Mouse (Mus musculus): ENCODE measurements around the gene Ppox. TPM values are rescaled to one million over a fixed set of nuclear protein-coding genes. Genes with fewer than 3 reads are reported as not detected.

Gene Ppox
- polyA plus RNA-seq (2014; fragmentation: Illumina TruSeq; extraction: RNeasy Lipid Tissue Mini Kit (QIAGEN cat#74804); ENCODE audit: low read depth, low replicate concordance) = 10.9 TPM

GRCm38 (mm10) chr1:171280916-171281527 is at the start of gene Ppox:
Ppox (minus strand) TSS chr1:171281186.

DNA sequence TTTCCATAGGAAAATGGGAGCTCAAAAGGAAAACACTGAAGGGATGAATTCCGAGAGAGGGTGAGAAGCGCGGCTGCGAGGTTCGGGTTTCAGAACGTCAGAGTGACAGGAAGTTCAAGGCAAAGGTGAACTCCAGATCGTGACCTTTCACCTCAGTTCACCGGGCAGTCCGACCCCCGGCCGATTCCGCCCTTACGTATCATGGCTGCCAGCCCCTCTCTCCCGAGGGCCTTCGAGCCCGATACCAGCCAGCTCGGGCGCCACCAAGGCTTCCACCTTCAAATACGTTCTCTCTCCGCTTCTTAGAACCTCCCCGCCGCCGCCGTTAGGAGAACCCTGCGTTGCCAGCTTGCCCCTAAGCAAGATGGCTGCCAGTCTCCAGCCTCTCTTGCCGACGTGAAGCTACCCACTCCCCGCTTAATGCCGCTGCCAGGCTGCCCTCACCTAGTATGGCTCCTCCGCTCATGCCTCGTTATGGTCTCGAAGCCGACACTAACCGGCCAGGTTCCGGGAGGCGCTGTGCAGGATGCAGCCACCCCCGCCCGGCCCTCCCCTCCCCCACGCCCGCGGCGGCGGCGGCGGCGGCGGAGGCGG is 48.0 kb upstream of the Ppox start, which contains the start of gene Dedd:
Dedd (plus strand) TSS at position 307 of the 594 bp plus-strand sequence.

DNA sequence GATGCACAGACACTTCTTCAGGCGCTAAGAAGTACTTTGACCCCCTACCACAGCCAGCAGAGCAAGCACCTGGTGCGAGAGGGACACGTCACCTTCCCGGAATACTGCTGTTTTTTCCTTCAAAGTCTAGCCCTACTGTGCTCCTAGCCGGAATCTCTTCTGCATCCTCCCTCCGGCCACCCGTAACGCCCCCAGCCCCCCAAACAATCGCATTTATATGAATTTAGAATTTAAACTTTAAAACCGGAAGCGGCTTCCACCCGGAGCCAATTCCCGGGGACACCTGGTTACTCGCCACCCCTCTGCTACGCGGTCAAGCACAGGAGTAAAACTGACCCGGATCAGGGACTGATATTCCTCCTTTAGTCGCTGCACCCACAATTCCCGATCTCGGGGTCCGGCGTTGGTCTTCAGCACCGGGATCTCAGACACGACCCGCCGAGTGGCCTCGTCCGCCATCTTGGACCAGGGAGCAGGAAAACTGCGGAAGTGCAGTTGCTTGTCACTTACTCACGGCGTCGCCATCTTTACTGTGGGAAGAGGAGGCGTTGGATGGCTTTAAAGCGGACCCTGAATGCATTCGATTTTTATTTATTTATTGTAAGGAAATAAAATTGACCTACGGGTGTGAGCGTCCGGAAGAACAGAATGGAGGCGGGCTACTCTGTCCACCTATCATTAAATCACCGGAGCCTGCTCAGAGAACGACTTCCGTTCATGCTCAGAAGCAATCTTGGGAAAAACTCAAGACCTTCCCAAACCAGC is 13.5 kb upstream of the Ppox start, which contains the start of gene Ufc1:
Ufc1 (minus strand) TSS at position 727 of the 765 bp plus-strand sequence.

GRCm38 (mm10) chr1:171287136-171288081 is 6.4 kb upstream of the Ppox start, which contains the start of gene Usp21:
Usp21 (minus strand) TSS chr1:171287991.

DNA sequence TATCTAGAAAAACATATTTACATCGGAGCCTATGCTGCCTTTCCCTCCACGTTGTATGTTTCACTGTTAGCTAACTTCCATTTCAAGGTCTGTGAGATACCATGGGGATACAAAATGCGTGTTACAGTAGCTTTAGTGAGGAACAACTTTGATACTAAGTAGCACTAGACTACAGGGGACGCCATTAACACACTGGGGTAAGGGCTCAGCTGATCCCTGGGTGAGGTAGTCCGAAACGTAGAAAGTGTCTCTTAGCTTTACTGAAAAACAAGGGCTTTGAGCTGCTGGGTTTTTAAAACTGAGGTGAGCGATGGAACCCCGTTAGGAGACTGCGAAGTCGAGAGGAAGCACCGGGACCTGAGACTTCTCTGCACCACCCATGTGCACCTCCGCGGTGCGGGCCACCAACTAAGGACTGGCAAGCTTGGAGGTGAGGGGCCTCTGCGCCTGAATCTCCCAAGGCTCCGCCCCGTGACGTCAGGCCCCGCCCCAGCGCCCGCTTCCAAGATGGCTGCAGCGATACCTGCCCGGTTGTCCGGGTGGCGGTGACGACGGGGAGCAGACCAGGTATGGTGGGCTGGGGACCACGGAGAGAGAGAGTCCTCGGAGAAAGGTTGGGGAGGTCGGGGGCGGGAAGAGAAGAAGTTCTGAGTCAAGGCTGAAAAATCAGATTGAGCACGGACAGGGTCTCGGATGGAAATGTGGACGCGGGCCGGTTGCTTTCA is 11.0 kb downstream of the Ppox start, which contains the start of gene B4galt3:
B4galt3 (plus strand) TSS at position 481 of the 725 bp plus-strand sequence.

DNA sequence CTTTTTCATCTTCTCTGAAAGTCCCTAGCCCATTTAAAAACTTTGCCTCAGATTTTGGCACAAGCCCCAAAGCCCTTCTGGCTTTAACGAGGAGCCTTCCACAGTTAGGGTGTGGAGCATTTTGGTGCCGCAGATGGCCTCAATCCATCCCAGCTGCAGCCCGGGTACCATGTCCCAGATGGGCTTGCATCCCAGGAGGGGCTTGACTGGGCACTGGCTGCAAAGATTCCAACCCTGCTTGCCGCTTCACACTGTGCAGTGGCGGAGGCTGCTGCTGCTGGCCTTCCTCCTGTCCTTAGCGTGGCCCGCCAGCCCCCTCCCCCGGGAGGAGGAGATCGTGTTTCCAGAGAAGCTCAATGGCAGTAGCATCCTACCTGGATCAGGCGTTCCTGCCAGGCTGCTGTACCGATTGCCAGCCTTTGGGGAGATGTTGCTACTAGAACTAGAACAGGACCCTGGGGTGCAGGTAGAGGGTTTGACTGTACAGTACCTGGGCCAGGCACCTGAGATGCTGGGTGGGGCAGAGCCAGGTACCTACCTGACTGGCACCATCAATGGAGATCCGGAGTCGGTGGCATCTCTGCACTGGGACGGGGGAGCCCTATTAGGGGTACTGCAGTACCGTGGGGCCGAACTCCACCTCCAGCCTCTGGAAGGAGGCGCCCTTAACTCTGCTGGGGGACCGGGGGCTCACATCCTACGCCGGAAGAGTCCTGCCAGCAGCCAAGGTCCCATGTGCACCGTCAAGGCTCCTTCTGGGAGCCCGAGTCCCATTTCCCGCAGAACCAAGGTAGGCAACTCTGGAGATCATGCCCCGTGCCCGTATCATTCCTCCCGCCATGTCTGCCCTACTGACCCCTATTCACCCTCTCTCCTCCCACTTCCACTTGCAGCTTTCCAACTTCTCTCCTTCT is 30.0 kb downstream of the Ppox start, which contains the start of gene Ndufs2:
Ndufs2 (minus strand) TSS at position 709 of the 914 bp plus-strand sequence.

GRCm38 (mm10) chr1:171249913-171250600 is 30.9 kb downstream of the Ppox start, which contains the start of gene Adamts4:
Adamts4 (plus strand) TSS chr1:171250421.

DNA sequence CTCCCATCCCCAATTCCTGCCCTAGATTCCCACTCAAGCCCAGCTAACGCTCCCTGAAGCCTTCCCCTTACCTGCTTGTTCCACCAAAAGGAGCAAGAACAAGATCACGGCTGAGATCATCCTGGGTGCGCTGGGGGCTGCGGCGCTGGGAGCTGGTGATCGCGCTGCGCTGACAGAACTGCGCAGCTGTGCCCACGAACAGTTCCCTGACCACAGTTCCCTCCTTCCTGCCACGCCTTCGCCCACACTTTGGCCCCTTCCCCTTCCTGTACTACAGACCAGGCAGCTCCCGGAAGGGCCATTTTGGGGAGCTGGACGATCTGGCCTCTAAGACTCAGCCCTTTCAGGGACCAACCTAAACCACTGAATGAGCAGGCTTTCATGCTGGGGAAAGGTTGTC is 46.9 kb downstream of the Ppox start, which contains the start of gene Fcer1g:
Fcer1g (minus strand) TSS at position 240 of the 400 bp plus-strand sequence.

Other genes with a start within 250 kb of the Ppox start
- gene Fcgr3, start 216.3 kb downstream of the Ppox start, polyA plus RNA-seq (2014; fragmentation: Illumina TruSeq; extraction: RNeasy Lipid Tissue Mini Kit (QIAGEN cat#74804); ENCODE audit: low read depth, low replicate concordance) = 10.6 TPM
- gene Cfap126, start 167.3 kb downstream of the Ppox start, polyA plus RNA-seq (2014; fragmentation: Illumina TruSeq; extraction: RNeasy Lipid Tissue Mini Kit (QIAGEN cat#74804); ENCODE audit: low read depth, low replicate concordance) = 1.3 TPM
- gene Sdhc, start 130.6 kb downstream of the Ppox start, polyA plus RNA-seq (2014; fragmentation: Illumina TruSeq; extraction: RNeasy Lipid Tissue Mini Kit (QIAGEN cat#74804); ENCODE audit: low read depth, low replicate concordance) = 44.4 TPM
- gene Mpz, start 130.5 kb downstream of the Ppox start, polyA plus RNA-seq (2014; fragmentation: Illumina TruSeq; extraction: RNeasy Lipid Tissue Mini Kit (QIAGEN cat#74804); ENCODE audit: low read depth, low replicate concordance) = not detected
- gene Pcp4l1, start 84.9 kb downstream of the Ppox start, polyA plus RNA-seq (2014; fragmentation: Illumina TruSeq; extraction: RNeasy Lipid Tissue Mini Kit (QIAGEN cat#74804); ENCODE audit: low read depth, low replicate concordance) = 36.1 TPM
- gene Nr1i3, start 67.2 kb downstream of the Ppox start, polyA plus RNA-seq (2014; fragmentation: Illumina TruSeq; extraction: RNeasy Lipid Tissue Mini Kit (QIAGEN cat#74804); ENCODE audit: low read depth, low replicate concordance) = 1.4 TPM
- gene Tomm40l, start 58.7 kb downstream of the Ppox start, polyA plus RNA-seq (2014; fragmentation: Illumina TruSeq; extraction: RNeasy Lipid Tissue Mini Kit (QIAGEN cat#74804); ENCODE audit: low read depth, low replicate concordance) = 6.9 TPM
- gene Apoa2, start 56.1 kb downstream of the Ppox start, polyA plus RNA-seq (2014; fragmentation: Illumina TruSeq; extraction: RNeasy Lipid Tissue Mini Kit (QIAGEN cat#74804); ENCODE audit: low read depth, low replicate concordance) = not detected
- gene Fcer1g, start 46.8 kb downstream of the Ppox start, polyA plus RNA-seq (2014; fragmentation: Illumina TruSeq; extraction: RNeasy Lipid Tissue Mini Kit (QIAGEN cat#74804); ENCODE audit: low read depth, low replicate concordance) = 23.4 TPM
- gene Adamts4, start 30.8 kb downstream of the Ppox start, polyA plus RNA-seq (2014; fragmentation: Illumina TruSeq; extraction: RNeasy Lipid Tissue Mini Kit (QIAGEN cat#74804); ENCODE audit: low read depth, low replicate concordance) = 2.6 TPM
- 59.0 TPM for gene Ndufs2, start 29.8 kb downstream of the Ppox start, polyA plus RNA-seq (2014; fragmentation: Illumina TruSeq; extraction: RNeasy Lipid Tissue Mini Kit (QIAGEN cat#74804); ENCODE audit: low read depth, low replicate concordance)
- 10.8 TPM for gene B4galt3, start 10.9 kb downstream of the Ppox start, polyA plus RNA-seq (2014; fragmentation: Illumina TruSeq; extraction: RNeasy Lipid Tissue Mini Kit (QIAGEN cat#74804); ENCODE audit: low read depth, low replicate concordance)
- 15.5 TPM for gene Usp21, start 6.8 kb upstream of the Ppox start, polyA plus RNA-seq (2014; fragmentation: Illumina TruSeq; extraction: RNeasy Lipid Tissue Mini Kit (QIAGEN cat#74804); ENCODE audit: low read depth, low replicate concordance)
- 84.2 TPM for gene Ufc1, start 13.8 kb upstream of the Ppox start, polyA plus RNA-seq (2014; fragmentation: Illumina TruSeq; extraction: RNeasy Lipid Tissue Mini Kit (QIAGEN cat#74804); ENCODE audit: low read depth, low replicate concordance)
- gene Dedd, start 48.0 kb upstream of the Ppox start, polyA plus RNA-seq (2014; fragmentation: Illumina TruSeq; extraction: RNeasy Lipid Tissue Mini Kit (QIAGEN cat#74804); ENCODE audit: low read depth, low replicate concordance) = 22.4 TPM
- 20.6 TPM for gene Nit1, start 64.5 kb upstream of the Ppox start, polyA plus RNA-seq (2014; fragmentation: Illumina TruSeq; extraction: RNeasy Lipid Tissue Mini Kit (QIAGEN cat#74804); ENCODE audit: low read depth, low replicate concordance)
- 17.3 TPM for gene Pfdn2, start 64.5 kb upstream of the Ppox start, polyA plus RNA-seq (2014; fragmentation: Illumina TruSeq; extraction: RNeasy Lipid Tissue Mini Kit (QIAGEN cat#74804); ENCODE audit: low read depth, low replicate concordance)
- gene Klhdc9, start 79.6 kb upstream of the Ppox start, polyA plus RNA-seq (2014; fragmentation: Illumina TruSeq; extraction: RNeasy Lipid Tissue Mini Kit (QIAGEN cat#74804); ENCODE audit: low read depth, low replicate concordance) = not detected
- gene Nectin4, start 88.9 kb upstream of the Ppox start, polyA plus RNA-seq (2014; fragmentation: Illumina TruSeq; extraction: RNeasy Lipid Tissue Mini Kit (QIAGEN cat#74804); ENCODE audit: low read depth, low replicate concordance) = 0.60 TPM
- 10.1 TPM for gene Arhgap30, start 107.8 kb upstream of the Ppox start, polyA plus RNA-seq (2014; fragmentation: Illumina TruSeq; extraction: RNeasy Lipid Tissue Mini Kit (QIAGEN cat#74804); ENCODE audit: low read depth, low replicate concordance)
- 1.4 TPM for gene Usf1, start 130.1 kb upstream of the Ppox start, polyA plus RNA-seq (2014; fragmentation: Illumina TruSeq; extraction: RNeasy Lipid Tissue Mini Kit (QIAGEN cat#74804); ENCODE audit: low read depth, low replicate concordance)
- gene Tstd1, start 137.7 kb upstream of the Ppox start, polyA plus RNA-seq (2014; fragmentation: Illumina TruSeq; extraction: RNeasy Lipid Tissue Mini Kit (QIAGEN cat#74804); ENCODE audit: low read depth, low replicate concordance) = 34.1 TPM
- 91.4 TPM for gene F11r, start 156.3 kb upstream of the Ppox start, polyA plus RNA-seq (2014; fragmentation: Illumina TruSeq; extraction: RNeasy Lipid Tissue Mini Kit (QIAGEN cat#74804); ENCODE audit: low read depth, low replicate concordance)
- gene Alyref2, start 222.3 kb upstream of the Ppox start, polyA plus RNA-seq (2014; fragmentation: Illumina TruSeq; extraction: RNeasy Lipid Tissue Mini Kit (QIAGEN cat#74804); ENCODE audit: low read depth, low replicate concordance) = 2.5 TPM